ENCODE assay signal across 8 mouse cellular contexts in genomic region chr12:110696173-110696974, GRCm38 (mm10). TPM values are rescaled to one million over a fixed set of nuclear protein-coding genes. Genes with fewer than 3 reads are reported as not detected.
DNase-seq lines count a peak whose midpoint lies in the region; ATAC-seq and TF ChIP-seq lines count a peak whose summit lies in the region.

No protein-coding gene starts in this region.

- DNase-seq in CD8-positive naive resting alpha-beta T cell, adult 2 months (ENCODE audit: low read depth in 2 of 2, low spot score in 2 of 2), result peak; percentile 99 to 100
- peak; percentile 90 for DNase-seq in c-Kit-positive CD71-negative TER-119-negative erythroid progenitor cells, embryonic 14.5 days (ENCODE audit: low read depth)
- DNase-seq in forebrain, embryonic 11.5 days (ENCODE audit: low spot score), result peak; percentile 100
- peak; percentile 95 for DNase-seq in heart, postnatal 0 days (ENCODE audit: low spot score)
- peak; percentile 98 for DNase-seq in kidney, postnatal 4 days

- no peak for TF ChIP-seq CTCF in heart, postnatal 0 days (IDR thresholded peaks at IDR 0.05; ENCODE audit: low read depth)
- TF ChIP-seq CTCF in testis, adult 2 months (IDR thresholded peaks at IDR 0.05; ENCODE audit: control insufficient read depth, insufficient read depth, insufficient replicate concordance, low read depth, low read length), result no peak

- peak overlapping the region; percentile 97 for H3K4me3 ChIP-seq in forebrain, embryonic 11.5 days (ENCODE audit: low read depth, low read length)
- peak overlapping the region; percentile 100 for H3K4me3 ChIP-seq in heart, postnatal 0 days (ENCODE audit: low read depth, low read length)
- peak overlapping the region; percentile 100 for H3K4me3 ChIP-seq in liver, embryonic 16.5 days (ENCODE audit: low read depth, low read length)
- H3K4me3 ChIP-seq in neural tube, embryonic 13.5 days, result peak overlapping the region; percentile 91
- peak overlapping the region; percentile 96 for H3K4me3 ChIP-seq in testis, adult 2 months (ENCODE audit: control insufficient read depth, low read depth, low read length)

- peak; percentile 91 for ATAC-seq in forebrain, embryonic 11.5 days (replicated peaks; ENCODE audit: low FRiP score)
- peak; percentile 95 for ATAC-seq in heart, postnatal 0 days (ENCODE audit: insufficient read depth, low read depth)
- ATAC-seq in liver, embryonic 16.5 days (ENCODE audit: low read depth), result peak; percentile 86
- ATAC-seq in neural tube, embryonic 13.5 days (ENCODE audit: low read depth), result peak; percentile 96

- TF ChIP-seq POLR2A in testis, adult 2 months (IDR thresholded peaks at IDR 0.05; ENCODE audit: control insufficient read depth, low read depth, low read length), result peak; percentile 99

- no peaks in the 10 kb centered on the region for H3K9me3 ChIP-seq in forebrain, embryonic 11.5 days (ENCODE audit: control insufficient read depth, low read length)
- no peaks in the 10 kb centered on the region for H3K9me3 ChIP-seq in heart, postnatal 0 days (replicated peaks; ENCODE audit: control insufficient read depth, low read length)
- H3K9me3 ChIP-seq in liver, embryonic 16.5 days (replicated peaks; ENCODE audit: control insufficient read depth, low read length), result no peaks in the 10 kb centered on the region
- H3K9me3 ChIP-seq in neural tube, embryonic 13.5 days, result no peaks in the 10 kb centered on the region

- 0 out of 2 replicates have a peak, but pooled peaks have one; percentile 79 for TF ChIP-seq EP300 in heart, postnatal 0 days (IDR thresholded peaks at IDR 0.05; ENCODE audit: low read depth)

- H3K4me1 ChIP-seq in forebrain, embryonic 11.5 days (replicated peaks; ENCODE audit: control insufficient read depth, insufficient read depth, low read length), result peaks cover 6% of the 10 kb centered on the region
- H3K4me1 ChIP-seq in heart, postnatal 0 days (ENCODE audit: control insufficient read depth, insufficient read depth), result peaks cover 6% of the 10 kb centered on the region; the same call in 1 of the 2 replicates
- peaks cover 46% of the 10 kb centered on the region for H3K4me1 ChIP-seq in liver, embryonic 16.5 days (ENCODE audit: control insufficient read depth, low read depth, low read length)
- peaks cover 24% of the 10 kb centered on the region for H3K4me1 ChIP-seq in neural tube, embryonic 13.5 days (replicated peaks)
- peaks cover 5% of the 10 kb centered on the region for H3K4me1 ChIP-seq in testis, adult 2 months (ENCODE audit: control insufficient read depth, insufficient read depth, low read length)

- H3K36me3 ChIP-seq in forebrain, embryonic 11.5 days (ENCODE audit: control insufficient read depth, insufficient read depth, low read length), result peaks cover 8% of the 10 kb centered on the region; the same call in 1 of the 2 replicates
- peaks cover 30% of the 10 kb centered on the region for H3K36me3 ChIP-seq in heart, postnatal 0 days (replicated peaks; ENCODE audit: control insufficient read depth, insufficient read depth, low read length)
- peaks cover 24% of the 10 kb centered on the region for H3K36me3 ChIP-seq in liver, embryonic 16.5 days (ENCODE audit: control insufficient read depth, insufficient read depth)
- peaks cover 30% of the 10 kb centered on the region for H3K36me3 ChIP-seq in neural tube, embryonic 13.5 days
- peaks cover 9% of the 10 kb centered on the region for H3K36me3 ChIP-seq in testis, adult 2 months (ENCODE audit: control insufficient read depth, insufficient read depth, low read length)

- peak overlapping the region; percentile 83 for H3K4me2 ChIP-seq in forebrain, embryonic 11.5 days (ENCODE audit: low read depth, low read length, severe bottlenecking)
- H3K4me2 ChIP-seq in heart, postnatal 0 days (ENCODE audit: low read depth, low read length), result peak overlapping the region; percentile 69
- H3K4me2 ChIP-seq in liver, embryonic 16.5 days (ENCODE audit: low read depth, low read length), result peak overlapping the region; percentile 95
- peak overlapping the region; percentile 68 for H3K4me2 ChIP-seq in neural tube, embryonic 13.5 days

- peak overlapping the region; percentile 99 for H3K9ac ChIP-seq in forebrain, embryonic 11.5 days (ENCODE audit: low read length)
- peak overlapping the region; percentile 99 for H3K9ac ChIP-seq in heart, postnatal 0 days (replicated peaks; ENCODE audit: low read depth, low read length)
- H3K9ac ChIP-seq in liver, embryonic 16.5 days (ENCODE audit: low read depth, low read length), result peak overlapping the region; percentile 100
- H3K9ac ChIP-seq in neural tube, embryonic 13.5 days, result peak overlapping the region; percentile 99

- peak overlapping the region; percentile 90 for H3K27ac ChIP-seq in forebrain, embryonic 11.5 days (ENCODE audit: low read depth, low read length)
- H3K27ac ChIP-seq in heart, postnatal 0 days (ENCODE audit: low read depth), result peak overlapping the region; percentile 96
- peak overlapping the region; percentile 98 for H3K27ac ChIP-seq in liver, embryonic 16.5 days (ENCODE audit: low read length)
- H3K27ac ChIP-seq in neural tube, embryonic 13.5 days (replicated peaks), result peak overlapping the region; percentile 98
- peak overlapping the region; percentile 99 for H3K27ac ChIP-seq in testis, adult 2 months (ENCODE audit: control insufficient read depth, insufficient read depth, low read depth, low read length)

- WGBS in forebrain, embryonic 11.5 days, result under 1% methylated on average over 89 of the region's 89 CpGs
- WGBS in heart, postnatal 0 days, result under 1% methylated on average over 86 of the region's 89 CpGs
- under 1% methylated on average over 89 of the region's 89 CpGs for WGBS in liver, embryonic 16.5 days (ENCODE audit: insufficient replicate concordance)
- WGBS in neural tube, embryonic 13.5 days, result under 1% methylated on average over 89 of the region's 89 CpGs

- no peaks in the 10 kb centered on the region for H3K27me3 ChIP-seq in forebrain, embryonic 11.5 days (ENCODE audit: control insufficient read depth, insufficient read depth, low read length)
- no peaks in the 10 kb centered on the region for H3K27me3 ChIP-seq in heart, postnatal 0 days (ENCODE audit: control insufficient read depth, insufficient read depth, low read length)
- H3K27me3 ChIP-seq in liver, embryonic 16.5 days (ENCODE audit: control insufficient read depth, insufficient read depth, low read depth, low read length), result no peaks in the 10 kb centered on the region
- no peaks in the 10 kb centered on the region for H3K27me3 ChIP-seq in neural tube, embryonic 13.5 days
- H3K27me3 ChIP-seq in testis, adult 2 months (ENCODE audit: control insufficient read depth, insufficient read depth, low read length), result no peaks in the 10 kb centered on the region

RNA-seq across cellular contexts. Expression of gene Hsp90aa1, which starts 6.2 kb away (rescaled TPM):
- polyA plus RNA-seq in forebrain, embryonic 11.5 days (2014; fragmentation: Nextera tagmentation; extraction: Ambion mirVana), result 1,424 and 1,481 TPM in 2 replicates
- 181 and 434 TPM in 2 replicates for total RNA-seq in heart, postnatal 0 days (2014; rRNA removed; ENCODE audit: low replicate concordance)
- polyA plus RNA-seq in heart, postnatal 0 days (2015; fragmentation: Nextera tagmentation; extraction: Ambion mirVana), result 255 and 258 TPM in 2 replicates
- 431 and 513 TPM in 2 replicates for polyA plus RNA-seq in liver, embryonic 16.5 days (2015; fragmentation: Nextera tagmentation; extraction: Ambion mirVana)
- 1,439 and 1,490 TPM in 2 replicates for polyA plus RNA-seq in neural tube, embryonic 13.5 days (2015; fragmentation: Nextera tagmentation; extraction: Ambion mirVana)
- polyA plus RNA-seq in testis, adult 2 months (2012; rRNA removed), result 592 and 736 TPM in 2 replicates

RNA-seq across cellular contexts. Expression of gene 1700001K19Rik, which starts 14.0 kb away (rescaled TPM):
- 0.27 TPM in 1 of 2 replicates, not detected in the other for polyA plus RNA-seq in forebrain, embryonic 11.5 days (2014; fragmentation: Nextera tagmentation; extraction: Ambion mirVana)
- not detected in 2 replicates for total RNA-seq in heart, postnatal 0 days (2014; rRNA removed; ENCODE audit: low replicate concordance)
- polyA plus RNA-seq in heart, postnatal 0 days (2015; fragmentation: Nextera tagmentation; extraction: Ambion mirVana), result 0.16 TPM in 1 of 2 replicates, not detected in the other
- not detected in 2 replicates for polyA plus RNA-seq in liver, embryonic 16.5 days (2015; fragmentation: Nextera tagmentation; extraction: Ambion mirVana)
- polyA plus RNA-seq in neural tube, embryonic 13.5 days (2015; fragmentation: Nextera tagmentation; extraction: Ambion mirVana), result 0.28 TPM in 1 of 2 replicates, not detected in the other
- 745 and 752 TPM in 2 replicates for polyA plus RNA-seq in testis, adult 2 months (2012; rRNA removed)

RNA-seq across cellular contexts. Expression of gene Wdr20, which starts 41.4 kb away (rescaled TPM):
- 25.2 and 30.4 TPM in 2 replicates for polyA plus RNA-seq in forebrain, embryonic 11.5 days (2014; fragmentation: Nextera tagmentation; extraction: Ambion mirVana)
- 36.9 and 45.8 TPM in 2 replicates for total RNA-seq in heart, postnatal 0 days (2014; rRNA removed; ENCODE audit: low replicate concordance)
- polyA plus RNA-seq in heart, postnatal 0 days (2015; fragmentation: Nextera tagmentation; extraction: Ambion mirVana), result 10.7 and 12.1 TPM in 2 replicates
- 8.4 and 9.3 TPM in 2 replicates for polyA plus RNA-seq in liver, embryonic 16.5 days (2015; fragmentation: Nextera tagmentation; extraction: Ambion mirVana)
- polyA plus RNA-seq in neural tube, embryonic 13.5 days (2015; fragmentation: Nextera tagmentation; extraction: Ambion mirVana), result 27.1 and 28.0 TPM in 2 replicates
- polyA plus RNA-seq in testis, adult 2 months (2012; rRNA removed), result 15.0 and 17.0 TPM in 2 replicates

Comparison
In these comparisons a context has a peak if more than half of its experiments do, and no peak if none do; other contexts are left out.
1. Peak in every context shown above with its lines: DNase-seq, ATAC-seq, H3K4me3 ChIP-seq and H3K27ac ChIP-seq.
2. RNA of gene 1700001K19Rik, which starts 14.0 kb away (polyA plus RNA-seq): 745 to 752 TPM in testis, adult 2 months; 0.28 TPM in neural tube, embryonic 13.5 days, 0.27 TPM in forebrain, embryonic 11.5 days, 0.16 TPM in heart, postnatal 0 days and not detected in liver, embryonic 16.5 days; every median in the first group is over 100 times any median in the second.